Mouse (Mus musculus) limb, embryonic 12.5 days (tissue): Measurements from ENCODE around the gene Pou5f2. TPM values are rescaled to one million over a fixed set of nuclear protein-coding genes. Genes with fewer than 3 reads are reported as not detected.

Source experiments
- ATAC-seq: fragments of 200-750 bp; cut with Nextera tagmentation; 2 replicates; pipeline ENCODE4 v1.8.0; 2017; ENCODE audit warnings: low read depth, moderate TSS enrichment; ENCODE audit not compliant: insufficient number of reproducible peaks, insufficient read depth, low FRiP score, low TSS enrichment
- H3K27ac ChIP-seq: fragments of 300-500 bp; sonication (generic); 2 replicates; pipeline ENCODE4 v1.5.1; 2016; ENCODE audit warnings: mild to moderate bottlenecking, moderate library complexity
- H3K27me3 ChIP-seq: fragments of 300-500 bp; sonication (generic); 2 replicates; pipeline ENCODE4 v1.6.1; 2016; ENCODE audit warnings: mild to moderate bottlenecking, moderate library complexity
- H3K36me3 ChIP-seq: fragments of 300-500 bp; sonication (generic); 2 replicates; pipeline ENCODE4 v1.6.1; 2016; ENCODE audit warnings: mild to moderate bottlenecking, moderate library complexity
- H3K4me1 ChIP-seq: fragments of 300-500 bp; sonication (generic); replicated peaks from 2 replicates; pipeline ENCODE4 v1.6.1; 2016
- H3K4me2 ChIP-seq: fragments of 300-500 bp; sonication (generic); 2 replicates; pipeline ENCODE4 v1.6.1; 2016; ENCODE audit warnings: mild to moderate bottlenecking, moderate library complexity
- H3K4me3 ChIP-seq: fragments of 300-500 bp; sonication (generic); replicated peaks from 2 replicates; pipeline ENCODE4 v1.5.1; 2016; ENCODE audit warnings: mild to moderate bottlenecking
- H3K9ac ChIP-seq: fragments of 300-500 bp; sonication (generic); replicated peaks from 2 replicates; pipeline ENCODE4 v1.6.1; 2016; ENCODE audit warnings: mild to moderate bottlenecking, moderate library complexity
- H3K9me3 ChIP-seq: fragments of 300-500 bp; sonication (generic); 2 replicates; pipeline ENCODE4 v1.6.1; 2016; ENCODE audit warnings: mild to moderate bottlenecking, moderate library complexity
- WGBS: fragments of 180-500 bp; shearing (Covaris S2); methylation state at CpG from one replicate; pipeline ENCODE4 v1.1.7; 2016; 5-methylcytosine and 5-hydroxymethylcytosine counted together
- polyA plus RNA-seq: library from polyadenylated mRNA; unstranded; fragments of >200 nt; fragmentation: Nextera tagmentation; extraction: Ambion mirVana; gene quantifications from 2 replicates; pipeline ENCODE4 v1.2.1, GENCODE M21; 2016

Pou5f2 gene
- polyA plus RNA-seq, 1 experiment from 2014 or later, result 1.9 TPM

- Histone ChIP-seq H3K27me3 (no peaks in the 10 kb centered on the region), H3K36me3 (no peaks in the 10 kb centered on the region), H3K4me3 (no peak overlapping the region), H3K4me1 (no peaks in the 10 kb centered on the region), H3K9me3 (no peaks in the 10 kb centered on the region), H3K4me2 (no peak overlapping the region), H3K27ac (no peak overlapping the region), H3K9ac (no peak overlapping the region)
- WGBS, result 75% methylated on average over 6 of the region's 6 CpGs
- no peak for ATAC-seq
These were observed 18.5 kb downstream of the Pou5f2 start for GRCm38 (mm10) chr13:78043203-78043602.

DNA sequence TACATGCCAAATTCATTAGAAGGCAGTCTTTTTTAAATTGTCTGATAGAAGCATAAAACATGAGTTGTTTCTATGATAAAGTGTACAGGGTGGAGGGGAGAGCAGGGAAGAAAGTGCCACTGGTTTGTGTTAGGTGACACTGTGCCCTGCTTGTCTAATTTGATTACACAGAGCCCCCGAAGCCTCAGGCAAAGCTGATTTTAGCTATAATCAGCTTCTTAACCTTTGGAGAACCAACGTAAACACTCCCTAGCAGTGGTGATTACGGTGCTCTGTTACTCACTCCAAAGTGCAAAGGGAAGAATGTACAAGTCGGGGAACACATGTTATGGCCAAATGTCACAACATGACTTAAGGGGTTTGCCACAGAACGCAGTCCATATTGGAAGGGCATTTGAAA, 20.4 kb downstream of the Pou5f2 start:
- ATAC-seq, result no peak
- H3K27ac ChIP-seq, result no peak overlapping the region
- H3K4me1 ChIP-seq, result no peaks in the 10 kb centered on the region
- H3K4me2 ChIP-seq, result no peak overlapping the region
- 8% methylated on average over 5 of the region's 5 CpGs for WGBS
- no peaks in the 10 kb centered on the region for H3K9me3 ChIP-seq
- H3K4me3 ChIP-seq, result no peak overlapping the region
- no peaks in the 10 kb centered on the region for H3K36me3 ChIP-seq
- H3K27me3 ChIP-seq, result no peaks in the 10 kb centered on the region
- H3K9ac ChIP-seq, result no peak overlapping the region

Other genes starting within 250 kb of the Pou5f2 start
- 5.7 and 6.6 TPM in 2 replicates for gene Nr2f1, start 174.9 kb downstream of the Pou5f2 start, polyA plus RNA-seq